Mouse (Mus musculus) frontal cortex, postnatal 25 days (tissue): ENCODE results near the gene Abhd2.

Source experiments
- DNase-seq, 2 experiments: peaks; one replicate each; pipeline ENCODE4 v3.0.0; 2022; ENCODE audit warnings: low spot score in 2 of 2

The Abhd2 gene

GRCm38 (mm10) chr7:79266228-79266627 is 6.8 kb upstream of the Abhd2 start:
- DNase-seq: no peak

GRCm38 (mm10) chr7:79267690-79268388 is 5.2 kb upstream of the Abhd2 start:
- DNase-seq: peak in 1 of 2 experiments; percentile 5

- DNase-seq: no peak
Measured at GRCm38 (mm10) chr7:79268897-79269296, 4.1 kb upstream of the Abhd2 start.

- peak in 1 of 2 experiments; percentile 3 for DNase-seq
Measured at GRCm38 (mm10) chr7:79269411-79269810, 3.6 kb upstream of the Abhd2 start.

GRCm38 (mm10) chr7:79269866-79270265 is 3.1 kb upstream of the Abhd2 start:
- no peak for DNase-seq

- DNase-seq: peak in 1 of 2 experiments; percentile 40
Measured at GRCm38 (mm10) chr7:79270961-79271387, 2.0 kb upstream of the Abhd2 start.

- DNase-seq: peak in 1 of 2 experiments; percentile 37
Measured at GRCm38 (mm10) chr7:79271861-79272788, 874 bp upstream of the Abhd2 start.

- DNase-seq: no peak
Measured at GRCm38 (mm10) chr7:79273738-79274472, 906 bp downstream of the Abhd2 start.

- no peak for DNase-seq
Measured at GRCm38 (mm10) chr7:79274473-79275010, 1.5 kb downstream of the Abhd2 start.

GRCm38 (mm10) chr7:79275345-79275744 is 2.3 kb downstream of the Abhd2 start:
- DNase-seq: no peak

GRCm38 (mm10) chr7:79278432-79278831 is 5.4 kb downstream of the Abhd2 start:
- no peak for DNase-seq

- DNase-seq: no peak
Measured at GRCm38 (mm10) chr7:79279376-79280029, 6.5 kb downstream of the Abhd2 start.

GRCm38 (mm10) chr7:79282883-79283670 is 10.1 kb downstream of the Abhd2 start:
- peak in 1 of 2 experiments; percentile 1 for DNase-seq

- peak in 1 of 2 experiments; percentile 0 for DNase-seq
Measured at GRCm38 (mm10) chr7:79283671-79283941, 10.6 kb downstream of the Abhd2 start.

GRCm38 (mm10) chr7:79284160-79284888 is 11.3 kb downstream of the Abhd2 start:
- no peak for DNase-seq

GRCm38 (mm10) chr7:79284889-79285280 is 11.9 kb downstream of the Abhd2 start:
- no peak for DNase-seq

GRCm38 (mm10) chr7:79285408-79285807 is 12.4 kb downstream of the Abhd2 start:
- DNase-seq: no peak

- DNase-seq: no peak
Measured at GRCm38 (mm10) chr7:79287226-79287625, 14.2 kb downstream of the Abhd2 start.

- no peak for DNase-seq
Measured at GRCm38 (mm10) chr7:79287928-79288327, 14.9 kb downstream of the Abhd2 start.

GRCm38 (mm10) chr7:79288422-79288821 is 15.4 kb downstream of the Abhd2 start:
- no peak for DNase-seq
